Mouse (Mus musculus) heart, postnatal 10 days (tissue): ENCODE measurements around the gene Dars2. TPM values are rescaled to one million over a fixed set of nuclear protein-coding genes. Genes with fewer than 3 reads are reported as not detected.

Source experiments
- DNase-seq, 2 experiments: peaks; one replicate each; pipeline ENCODE4 v3.0.0; 2021
- intact Hi-C: fragments of 180-260 bp; cut with DNase I; formaldehyde crosslinking; loops from one replicate; pipeline ENCODE4 v1.15.1; 2025
- total RNA-seq, 2 experiments: library from RNA; stranded (reverse); gene quantifications; 2 replicates each; pipeline ENCODE4 v1.2.3; 2021

The Dars2 gene
- 10 to 100 TPM; 16.7 to 19.2 TPM for total RNA-seq

- DNase-seq, result peak; percentile 98
- intact Hi-C loops, result loop anchor here (2.0 to 5.0 kb wide), 2 partner anchors 33 to 60 kb away; partner anchors contain the start of gene Klhl20
Observed at GRCm38 (mm10) chr1:161070352-161071271, at the start of gene Dars2, which contains the start of gene Cenpl. Gene Dars2 (minus strand): TSS chr1:161070658. Gene Cenpl (plus strand): TSS chr1:161070713.

- intact Hi-C loops, result no loop called here
- no peak for DNase-seq
Observed at GRCm38 (mm10) chr1:161114591-161114990, 44.1 kb upstream of the Dars2 start.

GRCm38 (mm10) chr1:161109216-161109615 lies 38.8 kb upstream of the Dars2 start:
- no peak for DNase-seq
- intact Hi-C loops, result no loop called here

- intact Hi-C loops, result no loop called here
- DNase-seq, result no peak
Observed at GRCm38 (mm10) chr1:161103842-161104241, 33.4 kb upstream of the Dars2 start.

- intact Hi-C loops, result no loop called here
- no peak for DNase-seq
Observed at GRCm38 (mm10) chr1:161099721-161100405, 29.4 kb upstream of the Dars2 start.

GRCm38 (mm10) chr1:161077243-161077642 lies 6.8 kb upstream of the Dars2 start:
- no peak for DNase-seq
- intact Hi-C loops, result no loop called here

- intact Hi-C loops, result no loop called here
Observed at GRCm38 (mm10) chr1:161076238-161076637, 5.8 kb upstream of the Dars2 start.

GRCm38 (mm10) chr1:161071272-161071620 lies 788 bp upstream of the Dars2 start:
- intact Hi-C loops, result loop anchor here (2.0 to 5.0 kb wide), 2 partner anchors 34 to 60 kb away; partner anchors contain the start of gene Klhl20

More at GRCm38 (mm10) chr1:161076238-161076637, 5.8 kb upstream of the Dars2 start:
- no peak for DNase-seq

GRCm38 (mm10) chr1:161063351-161063750 lies 7.1 kb downstream of the Dars2 start:
- no peak for DNase-seq

More at GRCm38 (mm10) chr1:161071272-161071620, 788 bp upstream of the Dars2 start:
- DNase-seq, result no peak

GRCm38 (mm10) chr1:161057164-161057563 lies 13.3 kb downstream of the Dars2 start:
- intact Hi-C loops, result no loop called here

More at GRCm38 (mm10) chr1:161063351-161063750, 7.1 kb downstream of the Dars2 start:
- intact Hi-C loops, result no loop called here

GRCm38 (mm10) chr1:161046972-161047371 lies 23.5 kb downstream of the Dars2 start:
- no peak for DNase-seq
- intact Hi-C loops, result no loop called here

More at GRCm38 (mm10) chr1:161057164-161057563, 13.3 kb downstream of the Dars2 start:
- DNase-seq, result no peak

- intact Hi-C loops, result no loop called here
Observed at GRCm38 (mm10) chr1:161041261-161042020, 29.0 kb downstream of the Dars2 start.

GRCm38 (mm10) chr1:161040855-161041254 lies 29.6 kb downstream of the Dars2 start:
- intact Hi-C loops, result no loop called here
- no peak for DNase-seq

More at GRCm38 (mm10) chr1:161041261-161042020, 29.0 kb downstream of the Dars2 start:
- DNase-seq, result no peak

GRCm38 (mm10) chr1:161040426-161040770 lies 30.1 kb downstream of the Dars2 start:
- intact Hi-C loops, result no loop called here
- no peak for DNase-seq

GRCm38 (mm10) chr1:161039741-161040425 lies 30.6 kb downstream of the Dars2 start:
- no peak for DNase-seq
- intact Hi-C loops, result loop anchor here (5.0 kb wide), 1 partner anchor 32 kb away; the partner anchor contains the start of genes Cenpl and Dars2

- intact Hi-C loops, result loop anchor here (5.0 kb wide), 1 partner anchor 33 kb away; the partner anchor contains the start of genes Cenpl and Dars2
- DNase-seq, result no peak
Observed at GRCm38 (mm10) chr1:161038968-161039721, 31.3 kb downstream of the Dars2 start.

GRCm38 (mm10) chr1:161038004-161038403 lies 32.5 kb downstream of the Dars2 start:
- DNase-seq, result no peak
- intact Hi-C loops, result loop anchor here (5.0 kb wide), 1 partner anchor 34 kb away; the partner anchor contains the start of genes Cenpl and Dars2

- no peak for DNase-seq
- intact Hi-C loops, result loop anchor here (5.0 kb wide), 1 partner anchor 35 kb away; the partner anchor contains the start of genes Cenpl and Dars2
Observed at GRCm38 (mm10) chr1:161037599-161037998, 32.9 kb downstream of the Dars2 start.

- intact Hi-C loops, result loop anchor here (5.0 kb wide), 1 partner anchor 35 kb away; the partner anchor contains the start of genes Cenpl and Dars2
- no peak for DNase-seq
Observed at GRCm38 (mm10) chr1:161037026-161037425, 33.4 kb downstream of the Dars2 start.
